25 mouse cellular contexts compared by ENCODE assay signal in genomic region chr2:155505811-155506210, GRCm38 (mm10). TPM values are rescaled to one million over a fixed set of nuclear protein-coding genes. Genes with fewer than 3 reads are reported as not detected.
"Had no signal": no experiment of that assay in that cellular context is flagged by ENCODE, and none has a peak within 500 bp of the region (broad histone marks: within the 10 kb centered on the region; RNA-seq: fewer than 3 reads in every experiment).

No protein-coding gene starts in this region.

- H3K4me1 ChIP-seq: kidney, embryonic 15.5 days; liver, embryonic 12.5 days; liver, embryonic 15.5 days; stomach, embryonic 15.5 days had no signal

- H3K9me3 ChIP-seq: kidney, embryonic 15.5 days; limb, embryonic 10.5 days; limb, embryonic 13.5 days; liver, embryonic 12.5 days; liver, embryonic 15.5 days; lung, embryonic 15.5 days; midbrain, embryonic 12.5 days; midbrain, embryonic 15.5 days; neural tube, embryonic 13.5 days; stomach, embryonic 15.5 days had no signal

- H3K4me2 ChIP-seq: kidney, embryonic 15.5 days; limb, embryonic 13.5 days; liver, embryonic 12.5 days; liver, embryonic 15.5 days; lung, embryonic 15.5 days; midbrain, embryonic 12.5 days; midbrain, embryonic 15.5 days; neural tube, embryonic 13.5 days; stomach, embryonic 15.5 days had no signal

- H3K4me3 ChIP-seq: kidney, embryonic 15.5 days; limb, embryonic 10.5 days; limb, embryonic 13.5 days; liver, embryonic 12.5 days; liver, embryonic 15.5 days; lung, embryonic 15.5 days; midbrain, embryonic 12.5 days; midbrain, embryonic 15.5 days; myocyte; neural tube, embryonic 13.5 days; stomach, embryonic 15.5 days had no signal

- ATAC-seq: liver, embryonic 12.5 days; midbrain, embryonic 15.5 days had no signal

- DNase-seq: kidney, adult 8-10 months; kidney, postnatal 10 days; kidney, postnatal 36 days; layer of hippocampus, adult 9-11 months; liver; lung, adult 18-20 months; retina, postnatal 1 day; right cerebral cortex, postnatal 25 days; spleen, adult 18-20 months; thymus, adult 18-20 months; thymus, postnatal 36 days had no signal

- H3K36me3 ChIP-seq: kidney, embryonic 15.5 days; limb, embryonic 10.5 days; liver, embryonic 12.5 days; liver, embryonic 15.5 days; lung, embryonic 15.5 days; stomach, embryonic 15.5 days had no signal

- H3K27me3 ChIP-seq: kidney, embryonic 15.5 days; limb, embryonic 13.5 days; liver, embryonic 15.5 days; lung, embryonic 15.5 days; midbrain, embryonic 12.5 days; midbrain, embryonic 15.5 days; neural tube, embryonic 13.5 days; stomach, embryonic 15.5 days had no signal

- H3K9ac ChIP-seq: kidney, embryonic 15.5 days; limb, embryonic 13.5 days; liver, embryonic 12.5 days; liver, embryonic 15.5 days; lung, embryonic 15.5 days; midbrain, embryonic 12.5 days; midbrain, embryonic 15.5 days; stomach, embryonic 15.5 days had no signal

- H3K27ac ChIP-seq: kidney, embryonic 15.5 days; limb, embryonic 10.5 days; limb, embryonic 13.5 days; liver, embryonic 12.5 days; liver, embryonic 15.5 days; lung, embryonic 15.5 days; macrophage; midbrain, embryonic 12.5 days; midbrain, embryonic 15.5 days; neural tube, embryonic 13.5 days; stomach, embryonic 15.5 days had no signal

RNA-seq across cellular contexts. Expression of gene Ggt7, which starts 12.2 kb away (rescaled TPM):
- total RNA-seq: megakaryocyte, adult 5-6 weeks; neutrophil, adult 5-6 weeks had no signal
- polyA plus RNA-seq: macrophage had no signal
